Mouse (Mus musculus): ENCODE measurements at regions not wholly inside any gene's neighbourhood (a gene's known extent, or its start where the extent isn't known, plus 50 kb on each side); places are given as distances from the start of the nearest gene placed in this dataset.

GRCm38 (mm10) chr12:98045784-98046458, 213.3 kb downstream of the Galc start:
- ATAC-seq (ENCODE audit: poor library complexity, severe bottlenecking), result no peak

GRCm38 (mm10) chr12:98043436-98043835, 215.8 kb downstream of the Galc start:
- no peak for ATAC-seq (ENCODE audit: poor library complexity, severe bottlenecking)

GRCm38 (mm10) chr12:98039677-98040076, 219.6 kb downstream of the Galc start:
- ATAC-seq (ENCODE audit: poor library complexity, severe bottlenecking), result no peak

GRCm38 (mm10) chr12:98023655-98024054, 235.6 kb downstream of the Galc start:
- no peak for ATAC-seq (ENCODE audit: poor library complexity, severe bottlenecking)

- no peak for ATAC-seq (ENCODE audit: poor library complexity, severe bottlenecking)
Observed at GRCm38 (mm10) chr12:98014607-98015278, 244.5 kb downstream of the Galc start.

- no peak for ATAC-seq (ENCODE audit: poor library complexity, severe bottlenecking)
Observed at GRCm38 (mm10) chr12:98009175-98009574, 250.1 kb downstream of the Galc start.

- ATAC-seq (ENCODE audit: poor library complexity, severe bottlenecking), result no peak
Observed at GRCm38 (mm10) chr12:98005671-98006469, 253.4 kb downstream of the Galc start.

- ATAC-seq (ENCODE audit: poor library complexity, severe bottlenecking), result no peak
Observed at GRCm38 (mm10) chr12:98002217-98002616, 257.0 kb downstream of the Galc start.

- ATAC-seq (ENCODE audit: poor library complexity, severe bottlenecking), result no peak
Observed at GRCm38 (mm10) chr12:97994884-97995283, 264.4 kb downstream of the Galc start.

- no peak for ATAC-seq (ENCODE audit: poor library complexity, severe bottlenecking)
Observed at GRCm38 (mm10) chr12:97993937-97994336, 265.3 kb downstream of the Galc start.

GRCm38 (mm10) chr12:97983390-97983789, 275.9 kb downstream of the Galc start:
- no peak for ATAC-seq (ENCODE audit: poor library complexity, severe bottlenecking)

GRCm38 (mm10) chr12:97978668-97979067, 280.6 kb downstream of the Galc start:
- ATAC-seq (ENCODE audit: poor library complexity, severe bottlenecking), result no peak

GRCm38 (mm10) chr12:97978178-97978651, 281.0 kb downstream of the Galc start:
- ATAC-seq (ENCODE audit: poor library complexity, severe bottlenecking), result no peak

- no peak for ATAC-seq (ENCODE audit: poor library complexity, severe bottlenecking)
Observed at GRCm38 (mm10) chr12:97977633-97978032, 281.6 kb downstream of the Galc start.

- ATAC-seq (ENCODE audit: poor library complexity, severe bottlenecking), result no peak
Observed at GRCm38 (mm10) chr12:97973909-97974510, 285.2 kb downstream of the Galc start.

- no peak for ATAC-seq (ENCODE audit: poor library complexity, severe bottlenecking)
Observed at GRCm38 (mm10) chr12:97957201-97957600, 302.1 kb downstream of the Galc start.

- ATAC-seq (ENCODE audit: poor library complexity, severe bottlenecking), result no peak
Observed at GRCm38 (mm10) chr12:97953336-97953735, 305.9 kb downstream of the Galc start.

- ATAC-seq (ENCODE audit: poor library complexity, severe bottlenecking), result no peak
Observed at GRCm38 (mm10) chr12:97952204-97952603, 307.1 kb downstream of the Galc start.

GRCm38 (mm10) chr12:97950072-97950471, 309.2 kb downstream of the Galc start:
- no peak for ATAC-seq (ENCODE audit: poor library complexity, severe bottlenecking)

- ATAC-seq (ENCODE audit: poor library complexity, severe bottlenecking), result no peak
Observed at GRCm38 (mm10) chr12:97947421-97947820, 311.8 kb downstream of the Galc start.

GRCm38 (mm10) chr12:97938361-97938760, 320.9 kb downstream of the Galc start:
- ATAC-seq (ENCODE audit: poor library complexity, severe bottlenecking), result no peak
